Mouse (Mus musculus): Measurements from ENCODE around the gene Olfr1039. TPM values are rescaled to one million over a fixed set of nuclear protein-coding genes. Genes with fewer than 3 reads are reported as not detected.
"Not testable (repeated sequence)": the region's sequence is repeated elsewhere in the genome, so short reads cannot be mapped to it uniquely, and the experiment has no call there.

The Olfr1039 gene
- total RNA-seq (2022): under 1 TPM in 1 of 4 experiments, not detected in 3; 0.11 TPM

GRCm38 (mm10) chr2:86135828-86136227 lies at the start of gene Olfr1039:
TSS of gene Olfr1039 (minus strand) at chr2:86135928.
- DNase-seq (ENCODE audit: low spot score in 2 of 2): no peak

- no peak for DNase-seq (ENCODE audit: low spot score in 2 of 2)
Measured at GRCm38 (mm10) chr2:86179950-86180349, 44.2 kb upstream of the Olfr1039 start.

GRCm38 (mm10) chr2:86177720-86178119 lies 42.0 kb upstream of the Olfr1039 start, which contains the start of gene Olfr1044:
TSS of gene Olfr1044 (minus strand) at chr2:86177820.
- no peak for DNase-seq (ENCODE audit: low spot score in 2 of 2)

GRCm38 (mm10) chr2:86175422-86175821 lies 39.7 kb upstream of the Olfr1039 start:
- DNase-seq (ENCODE audit: low spot score in 2 of 2): not testable (repeated sequence)

GRCm38 (mm10) chr2:86167422-86167821 lies 31.7 kb upstream of the Olfr1039 start, which contains the start of gene Olfr1043:
TSS of gene Olfr1043 (minus strand) at chr2:86167522.
- no peak for DNase-seq (ENCODE audit: low spot score in 2 of 2)

- no peak for DNase-seq (ENCODE audit: low spot score in 2 of 2)
Measured at GRCm38 (mm10) chr2:86161738-86162137, 26.0 kb upstream of the Olfr1039 start, which contains the start of gene Olfr1042. TSS of gene Olfr1042 (minus strand) at chr2:86161838.

- DNase-seq (ENCODE audit: low spot score in 2 of 2): no peak
Measured at GRCm38 (mm10) chr2:86146632-86147031, 10.9 kb upstream of the Olfr1039 start, which contains the start of gene Olfr1040. TSS of gene Olfr1040 (minus strand) at chr2:86146732.

- DNase-seq (ENCODE audit: low spot score in 2 of 2): no peak
Measured at GRCm38 (mm10) chr2:86087285-86087684, 48.4 kb downstream of the Olfr1039 start, which contains the start of gene Olfr1037. TSS of gene Olfr1037 (minus strand) at chr2:86087385.

- not testable (repeated sequence) for DNase-seq (ENCODE audit: low spot score in 2 of 2)
Measured at GRCm38 (mm10) chr2:86080478-86080877, 55.2 kb downstream of the Olfr1039 start.

Other genes with a start within 250 kb of the Olfr1039 start
- not detected for gene Olfr1024, start 230.9 kb downstream of the Olfr1039 start, total RNA-seq (2022)
- gene Olfr1025-ps1, start 220.7 kb downstream of the Olfr1039 start, total RNA-seq (2022): not detected
- gene Olfr1026, start 214.4 kb downstream of the Olfr1039 start, total RNA-seq (2022): not detected
- not detected for gene Olfr1028, start 185.5 kb downstream of the Olfr1039 start, total RNA-seq (2022)
- not detected for gene Olfr1029, start 162.0 kb downstream of the Olfr1039 start, total RNA-seq (2022)
- gene Olfr1030, start 156.7 kb downstream of the Olfr1039 start, total RNA-seq (2022): not detected
- gene Olfr1031, start 145.6 kb downstream of the Olfr1039 start, total RNA-seq (2022): not detected
- not detected for gene Olfr1032, start 130.4 kb downstream of the Olfr1039 start, total RNA-seq (2022)
- not detected for gene Olfr1033, start 115.3 kb downstream of the Olfr1039 start, total RNA-seq (2022)
- gene Olfr1034, start 90.1 kb downstream of the Olfr1039 start, total RNA-seq (2022): not detected
- gene Olfr1036, start 61.9 kb downstream of the Olfr1039 start, total RNA-seq (2022): not detected
- gene Olfr1037, start 48.5 kb downstream of the Olfr1039 start, total RNA-seq (2022): not detected
- gene Olfr1040, start 10.8 kb upstream of the Olfr1039 start, total RNA-seq (2022): not detected
- gene Olfr1042, start 25.9 kb upstream of the Olfr1039 start, total RNA-seq (2022): not detected
- not detected for gene Olfr1043, start 31.6 kb upstream of the Olfr1039 start, total RNA-seq (2022)
- gene Olfr1044, start 41.9 kb upstream of the Olfr1039 start, total RNA-seq (2022): not detected
- gene Olfr52, start 49.8 kb upstream of the Olfr1039 start, total RNA-seq (2022): not detected
- not detected for gene Olfr1045, start 67.1 kb upstream of the Olfr1039 start, total RNA-seq (2022)
- gene Olfr1046, start 83.4 kb upstream of the Olfr1039 start, total RNA-seq (2022): not detected
- gene Olfr1047, start 95.5 kb upstream of the Olfr1039 start, total RNA-seq (2022): not detected
- not detected for gene Olfr1048, start 104.4 kb upstream of the Olfr1039 start, total RNA-seq (2022)
- not detected for gene Olfr1049, start 122.4 kb upstream of the Olfr1039 start, total RNA-seq (2022)
- gene Olfr1051, start 143.2 kb upstream of the Olfr1039 start, total RNA-seq (2022): not detected
- gene Olfr1052, start 156.5 kb upstream of the Olfr1039 start, total RNA-seq (2022): not detected
- gene Olfr1053, start 179.4 kb upstream of the Olfr1039 start, total RNA-seq (2022): not detected
- gene Olfr1054, start 199.5 kb upstream of the Olfr1039 start, total RNA-seq (2022): not detected
- gene Olfr1055, start 214.4 kb upstream of the Olfr1039 start, total RNA-seq (2022): not detected
- not detected for gene Olfr1056, start 226.5 kb upstream of the Olfr1039 start, total RNA-seq (2022)
- gene Olfr1057, start 242.5 kb upstream of the Olfr1039 start, total RNA-seq (2022): not detected